Mouse (Mus musculus) cerebellum, postnatal 36 days (tissue): ENCODE measurements around the gene Il4.

Source experiments
- DNase-seq, 2 experiments: peaks; one replicate each; pipeline ENCODE4 v3.0.0; 2021 to 2022; ENCODE audit warnings: mixed read lengths in 2 of 2

Il4 gene

DNA sequence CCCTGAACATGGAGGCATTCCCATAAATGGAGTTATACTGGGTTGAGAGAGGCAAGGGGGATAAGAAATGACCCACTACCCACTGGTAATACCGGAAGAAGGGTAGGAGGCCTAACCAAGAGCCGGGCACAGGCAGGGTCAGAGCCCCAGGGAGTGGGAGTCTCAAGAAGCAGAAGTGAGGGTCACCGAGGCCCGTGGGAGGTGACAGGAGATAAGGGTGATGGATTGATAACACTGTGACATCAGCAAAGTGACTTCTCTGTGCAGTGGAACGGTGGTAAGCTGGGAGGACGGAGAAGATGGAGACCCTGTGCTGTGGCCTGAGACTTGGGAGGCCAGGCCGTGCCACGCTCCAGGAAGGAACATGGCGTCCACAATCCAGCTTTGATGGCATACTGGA lies 5.1 kb upstream of the Il4 start:
- DNase-seq = no peak

- DNase-seq = no peak
Observed at GRCm38 (mm10) chr11:53622440-53622806, 4.0 kb upstream of the Il4 start.

GRCm38 (mm10) chr11:53621582-53622439 lies 3.3 kb upstream of the Il4 start:
- no peak for DNase-seq

- DNase-seq = no peak
Observed at GRCm38 (mm10) chr11:53620094-53620493, 1.6 kb upstream of the Il4 start.

DNA sequence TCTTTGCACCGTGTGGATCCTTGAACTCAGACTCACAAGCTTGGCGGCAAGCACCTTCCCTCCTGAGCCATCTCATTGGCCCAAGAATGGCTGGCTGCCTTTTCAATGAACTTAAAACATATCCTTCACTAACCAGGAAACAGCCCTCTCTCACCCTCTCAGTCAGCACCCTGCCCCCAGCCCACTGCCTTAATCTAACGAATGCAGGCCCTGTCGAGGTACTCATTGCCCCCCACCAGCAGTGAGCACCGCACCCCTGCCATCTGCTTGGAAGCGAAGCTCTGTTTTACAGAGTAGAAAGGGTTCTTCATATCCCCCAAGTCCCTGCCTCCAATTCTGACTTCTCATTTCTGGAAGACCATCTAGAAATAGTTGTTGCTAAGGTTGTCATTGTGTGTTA lies 959 bp upstream of the Il4 start:
- no peak for DNase-seq

- no peak for DNase-seq
Observed at GRCm38 (mm10) chr11:53617562-53618109, 833 bp downstream of the Il4 start.

- DNase-seq = no peak
Observed at GRCm38 (mm10) chr11:53616748-53617558, 1.5 kb downstream of the Il4 start.

DNA sequence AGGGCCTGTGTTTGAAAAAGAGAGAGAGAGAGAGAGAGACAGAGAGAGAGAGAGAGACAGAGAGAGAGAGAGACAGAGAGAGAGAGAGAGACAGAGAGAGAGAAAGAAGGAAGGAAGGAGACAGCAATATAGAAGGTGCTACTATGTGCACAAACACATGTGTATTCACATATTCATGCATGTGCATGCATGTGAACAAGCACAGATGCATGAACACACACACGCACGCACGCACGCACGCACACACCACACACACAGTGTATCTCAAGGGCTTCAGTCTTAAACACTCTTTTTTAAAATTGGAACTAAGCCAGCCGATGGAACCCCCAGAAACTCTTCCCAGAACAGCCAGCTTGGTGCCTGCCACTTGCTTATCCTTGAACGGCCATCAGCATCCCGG lies 2.9 kb downstream of the Il4 start:
- no peak for DNase-seq

DNA sequence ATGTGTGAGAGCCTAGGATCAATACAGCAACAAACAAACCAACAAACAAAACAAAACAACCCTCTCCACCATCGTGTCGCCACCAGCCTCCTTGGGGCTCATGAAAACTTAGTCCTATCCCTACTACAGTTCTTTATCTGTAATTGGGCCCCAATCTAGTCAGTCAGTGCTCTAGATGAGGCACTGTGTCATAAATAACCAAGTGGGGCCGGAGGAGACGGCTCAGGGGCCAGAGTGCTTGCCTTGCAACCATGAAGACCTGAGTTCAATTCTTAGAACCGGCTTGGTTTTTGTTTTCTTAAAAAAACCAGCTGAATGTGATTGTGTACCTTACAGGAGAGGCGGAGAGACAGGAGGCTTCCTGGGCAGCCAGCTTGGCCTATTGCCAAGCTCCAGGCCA lies 3.3 kb downstream of the Il4 start:
- no peak for DNase-seq

DNA sequence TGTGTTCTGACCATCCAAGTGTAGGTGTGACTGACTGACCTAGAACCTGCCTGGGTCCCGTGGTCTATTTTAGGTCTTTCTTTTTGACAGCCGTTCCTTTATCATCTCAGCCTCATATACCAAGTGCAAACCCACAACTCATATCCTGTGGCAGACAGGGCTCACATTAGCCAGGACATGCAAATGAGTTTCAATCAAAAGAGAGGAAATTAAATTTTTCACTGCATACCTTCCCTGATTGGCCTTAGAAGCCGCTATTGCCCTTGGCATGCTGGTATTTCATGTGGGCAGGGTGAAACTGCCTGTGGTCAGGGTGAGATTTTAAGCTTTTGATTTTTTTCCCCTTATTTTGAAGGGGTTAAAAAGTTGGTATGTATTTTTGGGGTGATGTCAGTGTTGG lies 8.8 kb downstream of the Il4 start:
- DNase-seq = no peak

DNA sequence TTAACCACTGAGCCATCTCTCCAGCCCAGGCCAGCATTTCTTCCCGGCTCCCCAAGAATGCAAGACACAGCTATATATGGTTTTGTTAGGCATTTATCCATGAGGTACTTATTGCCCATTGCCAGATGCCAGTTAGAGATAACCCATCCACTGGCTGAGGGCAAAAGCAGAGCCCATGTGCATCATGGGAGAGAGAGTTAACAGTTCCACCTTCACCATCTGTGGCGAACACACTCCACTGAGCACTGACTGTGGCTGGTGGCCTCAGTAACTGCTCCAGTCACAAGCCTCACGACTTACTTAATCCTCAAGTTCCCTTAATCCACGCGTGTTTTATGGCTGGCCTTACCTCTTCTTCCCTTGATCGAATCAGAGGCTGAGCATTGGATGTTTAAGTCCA lies 9.2 kb downstream of the Il4 start:
- no peak for DNase-seq

DNA sequence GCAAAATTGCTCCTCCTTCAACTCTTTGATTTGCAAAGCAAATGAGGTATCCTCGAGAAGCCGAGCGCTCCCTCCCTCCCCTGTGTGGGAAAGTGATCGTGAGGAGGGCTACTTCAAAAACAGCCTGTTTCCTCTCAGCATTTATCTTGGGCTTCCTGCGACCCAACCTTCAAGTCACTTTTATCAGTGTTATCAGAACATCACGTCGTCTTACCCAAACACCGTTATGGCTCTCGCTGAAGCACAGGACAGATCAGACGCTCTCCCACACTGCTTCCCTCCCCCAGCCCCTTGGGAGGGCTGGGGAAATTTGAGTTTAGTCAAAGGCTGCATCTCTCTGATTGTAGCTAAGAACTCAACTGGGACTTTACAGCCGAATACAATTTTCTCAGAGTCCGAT lies 12.9 kb downstream of the Il4 start:
- DNase-seq = no peak

GRCm38 (mm10) chr11:53604983-53605382 lies 13.5 kb downstream of the Il4 start:
- DNase-seq = no peak

DNA sequence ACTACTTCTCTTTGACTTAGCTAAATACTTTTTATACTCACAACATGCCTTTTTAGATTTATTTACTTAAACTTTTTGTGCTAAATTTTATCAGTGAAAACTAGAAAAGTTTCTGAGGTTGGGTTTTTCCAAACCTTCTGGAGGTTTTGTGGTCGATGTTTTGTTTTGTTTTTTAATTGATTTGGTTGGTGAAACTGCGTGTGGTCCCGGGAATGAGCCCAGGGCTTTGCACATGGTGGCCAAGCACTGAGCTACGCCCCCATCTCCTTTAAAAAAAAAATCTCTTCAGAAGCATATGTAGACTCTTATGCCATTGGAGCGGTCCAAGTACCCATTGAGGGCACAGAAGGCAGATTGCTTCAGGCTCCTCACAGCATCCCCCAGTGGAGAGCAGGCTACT lies 27.4 kb downstream of the Il4 start:
- no peak for DNase-seq

- DNase-seq = peak; percentile 29 to 45
Observed at GRCm38 (mm10) chr11:53590368-53590768, 28.1 kb downstream of the Il4 start.

DNA sequence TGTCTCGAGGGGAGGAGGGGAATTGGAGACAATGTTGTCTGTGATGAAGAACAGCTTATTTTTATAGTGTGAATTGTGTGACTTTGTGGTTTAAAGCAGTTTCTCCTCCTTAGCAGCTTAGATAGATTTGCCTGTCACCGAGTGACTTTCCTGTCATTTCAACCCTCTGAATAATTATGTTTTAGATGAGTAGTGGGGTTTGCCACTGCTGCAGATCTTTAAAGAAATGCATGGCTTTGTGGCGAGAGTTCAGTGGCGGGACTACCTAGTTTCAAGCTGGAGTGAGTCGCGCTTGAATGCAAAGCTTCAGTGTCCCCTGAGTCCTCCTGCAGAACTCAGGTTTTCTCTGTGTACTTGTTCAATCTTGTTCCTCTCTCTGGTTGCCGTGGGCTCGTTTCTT lies 30.2 kb downstream of the Il4 start:
- no peak for DNase-seq

GRCm38 (mm10) chr11:53585510-53585909 lies 33.0 kb downstream of the Il4 start:
- no peak for DNase-seq

DNA sequence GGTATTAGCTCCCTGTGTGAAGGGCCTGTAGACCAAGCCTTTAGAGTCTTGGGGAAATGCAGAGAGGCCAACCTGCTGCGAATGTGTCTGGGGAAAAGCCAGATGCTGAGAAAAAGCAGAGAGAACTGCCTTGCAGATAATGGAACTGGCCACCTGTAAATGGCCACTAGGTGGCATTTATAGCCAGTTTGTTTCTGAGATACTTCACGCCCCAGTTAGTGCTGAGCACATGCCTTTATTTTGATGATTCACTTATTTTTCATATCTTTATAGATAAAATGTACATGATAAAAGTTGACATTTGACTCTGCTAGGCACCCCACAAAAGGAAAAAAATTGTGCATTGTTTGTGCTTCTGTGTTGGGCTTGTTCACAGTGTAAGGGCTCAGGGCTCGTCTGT lies 33.6 kb downstream of the Il4 start:
- peak in 1 of 2 experiments; percentile 12 for DNase-seq

DNA sequence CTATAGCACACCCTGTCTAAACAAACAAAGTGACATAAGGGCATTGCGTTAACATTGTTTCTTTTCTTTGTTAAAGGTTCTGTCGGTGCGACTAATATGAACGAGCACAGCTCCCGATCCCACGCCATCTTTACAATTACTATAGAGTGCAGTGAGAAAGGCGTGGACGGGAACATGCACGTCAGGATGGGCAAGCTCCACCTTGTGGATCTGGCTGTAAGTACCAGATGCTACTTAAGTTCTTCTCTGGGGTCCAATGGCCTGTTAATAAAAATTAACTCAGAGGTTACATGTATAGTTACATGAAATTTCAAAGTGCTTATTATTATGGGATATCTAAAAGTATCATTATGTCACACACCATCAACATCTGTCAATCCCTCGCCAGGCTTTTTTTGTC lies 35.3 kb downstream of the Il4 start:
- DNase-seq = no peak

DNA sequence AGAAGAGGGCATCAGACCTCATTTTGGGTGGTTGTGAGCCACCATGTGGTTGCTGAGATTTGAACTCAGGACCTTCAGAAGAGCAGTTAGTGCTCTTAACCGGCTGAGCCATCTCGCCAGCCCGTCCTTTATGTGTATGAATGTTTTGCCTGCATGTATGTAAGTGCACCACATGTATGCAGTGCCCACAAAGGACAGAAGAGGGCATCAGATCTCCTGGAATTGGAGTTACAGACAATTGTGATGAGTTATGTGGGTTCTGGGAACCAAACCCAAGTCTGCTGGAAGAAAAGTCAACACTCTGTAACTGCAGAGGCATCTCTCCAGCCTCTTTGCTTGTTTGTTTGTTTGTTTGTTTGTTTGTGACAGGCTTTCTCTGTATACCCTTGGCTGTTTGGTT lies 37.9 kb downstream of the Il4 start:
- no peak for DNase-seq

- DNase-seq = peak; percentile 95 to 96
Observed at GRCm38 (mm10) chr11:53567224-53568014, 51.0 kb downstream of the Il4 start, which contains the start of gene Kif3a. Gene Kif3a (plus strand): TSS chr11:53567379.

GRCm38 (mm10) chr11:53566646-53567045 lies 51.8 kb downstream of the Il4 start:
- DNase-seq = no peak

GRCm38 (mm10) chr11:53561986-53562385 lies 56.5 kb downstream of the Il4 start:
- no peak for DNase-seq
